Mouse (Mus musculus) kidney, adult 2 months (tissue): Measurements from ENCODE around the gene Gm28048. TPM values are rescaled to one million over a fixed set of nuclear protein-coding genes. Genes with fewer than 3 reads are reported as not detected.
A peak's percentile ranks its signal among the peaks of the same experiment; 100 is the strongest.

Source experiments
- DNase-seq: peaks from one replicate; pipeline ENCODE4 v3.0.0; 2021
- H3K27ac ChIP-seq: fragments of 200-500 bp; 2 replicates; pipeline ENCODE4 v1.5.1; 2012; ENCODE audit warnings: low read depth, low read length, control low read depth, inconsistent platforms; ENCODE audit not compliant: insufficient read depth
- H3K27me3 ChIP-seq: fragments of 200-500 bp; replicated peaks from 2 replicates; pipeline ENCODE4 v1.6.1; 2012; ENCODE audit warnings: mild to moderate bottlenecking, moderate library complexity, low read length, inconsistent platforms; ENCODE audit not compliant: control insufficient read depth, insufficient read depth
- H3K36me3 ChIP-seq: fragments of 200-500 bp; 2 replicates; pipeline ENCODE4 v1.6.1; 2012; ENCODE audit warnings: mild to moderate bottlenecking, moderate library complexity, low read length, inconsistent platforms; ENCODE audit not compliant: control insufficient read depth, insufficient read depth
- H3K4me1 ChIP-seq: fragments of 200-500 bp; 2 replicates; pipeline ENCODE4 v1.6.1; 2011; ENCODE audit warnings: low read length; ENCODE audit not compliant: control insufficient read depth, insufficient read depth
- H3K4me3 ChIP-seq: fragments of 200-500 bp; 2 replicates; pipeline ENCODE4 v1.5.1; 2011; ENCODE audit warnings: mild to moderate bottlenecking, low read depth, low read length, control low read depth; ENCODE audit not compliant: insufficient read depth
- CTCF ChIP-seq: fragments of 200-500 bp; conservative IDR thresholded peaks from 2 replicates; pipeline ENCODE4 v1.5.1; 2011; ENCODE audit warnings: low read depth, mild to moderate bottlenecking, control low read depth, low read length, moderate library complexity, mixed read lengths; ENCODE audit not compliant: insufficient read depth, insufficient read length
- POLR2A ChIP-seq: fragments of 200-500 bp; IDR thresholded peaks from one replicate; pipeline ENCODE4 v1.6.1; 2011; ENCODE audit warnings: low read depth, low read length, control low read depth
- WGBS: fragments of 180-500 bp; shearing (Covaris S2); methylation state at CpG from one replicate; pipeline ENCODE4 v1.1.7; 2018; 5-methylcytosine and 5-hydroxymethylcytosine counted together
- polyA plus RNA-seq: library from polyadenylated mRNA; depleted of rRNA; stranded (reverse); fragments of >200 nt; gene quantifications from 2 replicates; pipeline ENCODE4 v1.2.3, GENCODE M21; 2012; rRNA removed

The Gm28048 gene
- 1.4 and 1.7 TPM in 2 replicates for polyA plus RNA-seq

DNA sequence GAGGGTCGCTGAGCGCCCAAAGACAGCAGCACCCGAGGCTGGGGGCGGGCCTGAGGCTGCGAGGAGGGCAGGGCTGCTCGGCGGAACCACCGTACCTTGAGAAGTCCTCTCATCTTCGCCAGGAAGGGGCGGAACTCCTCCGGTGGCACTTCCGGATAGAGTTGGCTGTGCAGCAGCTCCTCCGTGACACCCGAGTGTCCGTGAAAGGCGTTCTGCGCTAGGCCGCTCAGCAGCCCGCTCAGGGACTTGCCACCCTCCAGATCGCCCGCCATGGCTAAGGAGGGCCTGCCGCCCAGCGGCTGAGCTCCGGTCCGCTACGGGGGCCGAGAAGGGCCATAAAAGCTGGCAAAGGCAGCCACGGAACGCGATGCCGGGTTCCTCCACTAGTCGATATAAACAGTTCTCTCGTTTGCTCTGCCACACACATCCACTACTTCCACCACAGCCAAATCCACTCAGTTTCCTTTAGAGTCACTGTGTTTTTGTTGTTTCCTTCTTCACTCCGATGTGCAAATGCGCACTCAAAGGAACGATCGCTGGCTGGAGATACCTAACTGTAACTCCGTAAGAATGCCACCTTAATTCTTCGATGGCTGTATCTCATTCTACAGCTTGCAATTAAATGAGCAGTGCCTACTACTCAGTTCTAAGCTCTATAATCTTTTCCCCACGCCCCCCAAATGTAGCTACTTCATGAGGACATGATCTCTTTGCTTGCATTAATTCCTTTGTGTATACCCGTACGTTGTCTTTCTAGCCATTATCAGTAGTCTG lies at the start of gene Gm28048, which contains the start of gene Commd1:
Gene Gm28048 (minus strand): TSS at position 107 of the 774 bp plus-strand sequence.
Gene Commd1 (minus strand): TSS at position 399 of the 774 bp plus-strand sequence.
- H3K27me3 ChIP-seq = no peaks in the 10 kb centered on the region
- H3K27ac ChIP-seq = peak within 1 kb of the TSS; percentile 68
- H3K36me3 ChIP-seq = no peaks in the 10 kb centered on the region
- DNase-seq = peak; percentile 97
- H3K4me1 ChIP-seq = peaks cover 6% of the 10 kb centered on the region
- WGBS = 2% methylated on average over 42 of the region's 42 CpGs
- peak within 1 kb of the TSS; percentile 68 for H3K4me3 ChIP-seq
- TF ChIP-seq CTCF (peak; percentile 64), POLR2A (peak; percentile 69)

DNA sequence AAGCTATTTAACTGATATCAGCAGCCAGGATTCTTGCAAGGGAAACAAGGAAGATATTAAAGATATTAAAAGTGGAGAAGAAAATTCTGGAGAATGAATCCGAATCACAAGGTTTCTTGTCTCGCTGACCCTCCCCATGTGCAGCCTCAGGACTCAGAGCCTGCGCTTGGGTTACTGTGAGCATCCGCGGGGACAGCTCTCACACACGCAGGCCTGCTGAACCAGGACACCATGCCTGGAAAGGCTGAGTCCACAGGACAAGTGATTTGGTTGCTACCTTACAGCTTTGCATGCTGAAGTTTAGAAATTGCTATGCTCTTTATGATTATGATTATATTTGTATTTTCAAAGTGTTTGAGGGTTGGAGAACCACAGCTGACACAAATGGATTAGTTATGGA lies 47.5 kb upstream of the Gm28048 start:
- H3K4me1 ChIP-seq = no peaks in the 10 kb centered on the region
- 87% methylated on average over 6 of the region's 6 CpGs for WGBS
- no peak overlapping the region for H3K4me3 ChIP-seq
- DNase-seq = no peak
- H3K27ac ChIP-seq = no peak overlapping the region
- TF ChIP-seq POLR2A (no peak), CTCF (no peak)
- no peaks in the 10 kb centered on the region for H3K27me3 ChIP-seq
- no peaks in the 10 kb centered on the region for H3K36me3 ChIP-seq

DNA sequence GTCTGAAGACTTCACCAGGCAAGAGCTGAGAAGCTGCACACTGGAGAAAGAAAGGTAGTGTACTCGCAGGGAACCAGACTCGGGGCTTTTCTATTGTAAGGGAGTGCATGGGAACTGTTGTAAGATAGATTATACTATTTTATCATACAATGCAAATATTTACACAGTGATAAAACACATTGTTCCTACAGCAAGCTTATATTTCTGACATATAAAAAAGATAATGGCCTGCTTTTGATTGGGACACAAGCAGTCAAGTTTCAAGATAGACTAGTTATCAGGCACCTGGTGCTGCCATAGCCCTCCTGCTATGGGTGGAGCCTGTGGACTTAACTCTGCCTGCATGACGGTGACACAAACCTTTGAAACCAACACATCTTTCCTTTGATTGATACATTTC lies 47.1 kb upstream of the Gm28048 start:
- WGBS = 81% methylated on average over 3 of the region's 3 CpGs

DNA sequence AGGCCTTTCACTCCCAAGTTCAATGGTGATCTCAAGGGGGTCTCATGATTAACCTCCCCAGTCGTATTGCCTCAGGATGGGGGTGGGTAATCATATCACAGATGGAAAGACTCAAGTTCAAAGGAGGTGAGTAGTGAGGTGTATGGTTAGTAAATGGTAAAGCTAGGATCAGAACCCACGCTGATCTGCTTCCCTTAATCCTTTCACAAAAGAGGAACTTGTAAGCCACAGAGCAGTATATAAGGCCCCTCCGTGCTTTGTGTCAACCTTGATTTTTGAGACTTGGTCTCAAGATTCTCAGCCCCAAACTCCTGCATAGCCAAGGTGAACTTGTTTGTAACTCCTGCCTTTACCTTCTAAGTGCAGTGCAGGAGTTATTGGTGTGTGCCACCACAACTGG lies 42.3 kb upstream of the Gm28048 start:
- H3K4me3 ChIP-seq = no peak overlapping the region
- H3K27me3 ChIP-seq = no peaks in the 10 kb centered on the region
- DNase-seq = no peak
- H3K27ac ChIP-seq = no peak overlapping the region
- no peaks in the 10 kb centered on the region for H3K36me3 ChIP-seq
- TF ChIP-seq POLR2A = no peak
- no peak for TF ChIP-seq CTCF
- no peaks in the 10 kb centered on the region for H3K4me1 ChIP-seq
- WGBS = 82% methylated on average over 3 of the region's 3 CpGs

More for the DNA sequence above, 47.1 kb upstream of the Gm28048 start:
- no peak for TF ChIP-seq POLR2A
- no peak for TF ChIP-seq CTCF
- Histone ChIP-seq H3K27me3 (no peaks in the 10 kb centered on the region), H3K4me3 (no peak overlapping the region), H3K4me1 (no peaks in the 10 kb centered on the region), H3K27ac (no peak overlapping the region), H3K36me3 (no peaks in the 10 kb centered on the region)
- no peak for DNase-seq

DNA sequence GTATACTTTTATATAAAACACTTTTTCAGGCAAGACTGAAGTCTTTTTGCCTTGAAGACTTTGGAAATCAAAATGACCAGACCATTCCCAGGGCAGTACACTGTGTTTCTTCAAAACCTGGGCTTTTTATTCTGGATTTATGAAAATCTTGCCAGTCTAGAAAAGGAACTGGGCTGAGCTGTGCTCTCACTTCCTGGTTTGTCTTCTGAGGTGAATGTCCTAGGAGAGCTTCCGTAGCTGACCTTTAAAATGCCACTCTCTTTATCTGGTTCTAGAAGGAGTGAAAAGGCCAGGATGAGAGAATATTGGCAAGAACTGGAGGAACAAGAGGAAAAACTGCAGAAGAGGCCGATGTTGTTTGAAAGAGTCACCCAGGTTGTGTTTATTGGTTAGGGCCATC lies 41.3 kb upstream of the Gm28048 start:
- no peak for DNase-seq
- Histone ChIP-seq H3K27ac (no peak overlapping the region), H3K4me3 (no peak overlapping the region), H3K4me1 (no peaks in the 10 kb centered on the region), H3K27me3 (no peaks in the 10 kb centered on the region), H3K36me3 (no peaks in the 10 kb centered on the region)
- WGBS = 94% methylated on average over 2 of the region's 2 CpGs
- TF ChIP-seq POLR2A (no peak), CTCF (no peak)

DNA sequence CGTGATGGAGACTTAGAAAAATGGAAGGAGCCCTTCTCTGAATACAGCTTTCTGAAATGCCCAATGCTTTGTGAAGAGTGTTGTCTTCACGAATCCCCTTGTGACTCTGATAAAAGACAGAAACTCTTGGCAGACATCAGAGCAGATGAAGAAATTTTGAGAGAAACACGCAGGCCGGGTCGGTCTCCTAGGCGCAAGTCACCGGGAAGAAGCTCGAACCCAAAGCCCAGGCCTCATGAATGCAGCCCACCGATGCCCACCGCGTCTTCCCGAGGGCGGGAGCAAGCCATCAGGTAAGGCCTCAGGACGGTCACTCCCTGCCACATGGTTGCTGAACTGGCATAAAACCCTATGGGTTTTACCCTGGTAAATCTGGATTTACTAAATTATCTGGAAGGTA lies 39.0 kb upstream of the Gm28048 start:
- Histone ChIP-seq H3K27ac (no peak overlapping the region), H3K4me3 (0 out of 2 replicates have a peak overlapping the region, but pooled peaks have one; percentile 15), H3K27me3 (no peaks in the 10 kb centered on the region), H3K4me1 (no peaks in the 10 kb centered on the region), H3K36me3 (no peaks in the 10 kb centered on the region)
- WGBS = 95% methylated on average over 14 of the region's 14 CpGs
- no peak for DNase-seq
- no peak for TF ChIP-seq POLR2A
- TF ChIP-seq CTCF = no peak

DNA sequence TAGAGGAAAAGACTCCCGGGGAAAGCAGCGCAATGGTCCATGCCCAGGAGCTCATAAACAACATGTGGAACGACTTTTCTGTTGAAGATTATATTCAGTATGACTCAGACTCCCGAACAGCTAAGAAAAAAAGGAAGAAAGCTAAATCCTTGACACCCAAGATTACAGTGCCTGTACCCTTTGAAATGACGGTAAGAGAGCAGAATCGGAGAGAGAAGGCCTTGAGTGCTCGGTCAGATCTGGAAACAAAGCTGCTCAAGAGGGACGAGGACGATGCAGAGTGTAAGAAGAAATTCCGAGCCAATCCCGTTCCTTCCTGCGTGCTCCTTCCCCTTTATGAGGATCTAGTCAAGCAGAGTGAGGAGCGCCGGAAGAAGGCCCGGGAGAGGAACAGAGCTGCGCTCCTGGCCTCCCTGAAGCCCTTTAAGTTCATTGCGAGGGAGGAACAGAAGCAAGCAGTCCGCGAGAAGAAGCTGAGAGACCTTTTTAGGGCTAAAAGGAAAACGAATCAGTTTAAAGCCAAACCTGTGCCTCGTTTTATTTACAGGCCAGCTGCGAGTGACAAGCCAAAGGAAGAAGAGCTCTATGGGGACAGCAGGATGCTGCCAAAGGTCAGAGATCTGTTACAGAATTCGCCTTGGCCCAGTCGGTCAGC lies 38.4 kb upstream of the Gm28048 start:
- Histone ChIP-seq H3K4me3 (peak overlapping the region; percentile 15; the same call in 1 of the 2 replicates), H3K36me3 (no peaks in the 10 kb centered on the region), H3K4me1 (no peaks in the 10 kb centered on the region), H3K27ac (no peak overlapping the region), H3K27me3 (no peaks in the 10 kb centered on the region)
- 59% methylated on average over 24 of the region's 24 CpGs for WGBS
- DNase-seq = peak; percentile 11
- TF ChIP-seq POLR2A (no peak), CTCF (no peak)
